ENCODE assay signal across 8 mouse cellular contexts in genomic region chr6:30304399-30304917, GRCm38 (mm10). TPM values are rescaled to one million over a fixed set of nuclear protein-coding genes. Genes with fewer than 3 reads are reported as not detected.
DNase-seq lines count a peak whose midpoint lies in the region; ATAC-seq lines count a peak whose summit lies in the region.

Gene Ube2h (minus strand): TSS chr6:30304539.

- H3K9me3 ChIP-seq in megakaryocyte, embryonic 14.5 days = no peaks in the 10 kb centered on the region

- ATAC-seq in common myeloid progenitor, adult 5-6 weeks (replicated peaks; ENCODE audit: low read depth, poor library complexity, severe bottlenecking) = peak; percentile 78

- H3K4me1 ChIP-seq in megakaryocyte, embryonic 14.5 days = peaks cover 75% of the 10 kb centered on the region

- DNase-seq in ZHBTc4 (ENCODE audit: low read depth, low spot score) = peak; percentile 99
- DNase-seq in gastrocnemius, adult 8-10 months (ENCODE audit: low spot score in 2 of 2) = peak; percentile 98 to 100
- DNase-seq in hindlimb bud, embryonic 11.5 days (ENCODE audit: extremely low spot score, low read depth, low spot score) = peak; percentile 85
- peak; percentile 98 to 100 for DNase-seq in left cerebral cortex, adult 8-10 months (ENCODE audit: low spot score in 2 of 2)
- peak; percentile 99 to 100 for DNase-seq in right cerebral cortex, postnatal 10 days (ENCODE audit: low spot score in 2 of 2)
- DNase-seq in urinary bladder, postnatal 25 days (ENCODE audit: low spot score) = peak; percentile 100

- peaks cover 18% of the 10 kb centered on the region for H3K36me3 ChIP-seq in megakaryocyte, embryonic 14.5 days (replicated peaks; ENCODE audit: low read length)

- H3K4me3 ChIP-seq in megakaryocyte, embryonic 14.5 days (replicated peaks) = peak within 1 kb of the TSS; percentile 91

- H3K27me3 ChIP-seq in megakaryocyte, embryonic 14.5 days (replicated peaks) = no peaks in the 10 kb centered on the region

RNA-seq across cellular contexts. Expression of gene Ube2h, which starts in this region (rescaled TPM):
- total RNA-seq in common myeloid progenitor, adult 5-6 weeks (2017) = 11.2 and 14.1 TPM in 2 replicates
- total RNA-seq in gastrocnemius, adult 8-10 months (2022) = 10 to 100 TPM; 47.9 to 63.1 (median 52.5) TPM
- 10 to 100 TPM; 85.2 to 87.7 (median 87.5) TPM for total RNA-seq in left cerebral cortex, adult 8-10 months (2022)
- polyA plus RNA-seq in megakaryocyte, embryonic 14.5 days (2012; ENCODE audit: insufficient read depth, low replicate concordance) = 20.5 and 26.8 TPM in 2 replicates

Comparison
In these comparisons a context has a peak if more than half of its experiments do, and no peak if none do; other contexts are left out.
1. Peak in every context shown above with its lines: DNase-seq, ATAC-seq and H3K4me3 ChIP-seq.